In the genomic region with DNA sequence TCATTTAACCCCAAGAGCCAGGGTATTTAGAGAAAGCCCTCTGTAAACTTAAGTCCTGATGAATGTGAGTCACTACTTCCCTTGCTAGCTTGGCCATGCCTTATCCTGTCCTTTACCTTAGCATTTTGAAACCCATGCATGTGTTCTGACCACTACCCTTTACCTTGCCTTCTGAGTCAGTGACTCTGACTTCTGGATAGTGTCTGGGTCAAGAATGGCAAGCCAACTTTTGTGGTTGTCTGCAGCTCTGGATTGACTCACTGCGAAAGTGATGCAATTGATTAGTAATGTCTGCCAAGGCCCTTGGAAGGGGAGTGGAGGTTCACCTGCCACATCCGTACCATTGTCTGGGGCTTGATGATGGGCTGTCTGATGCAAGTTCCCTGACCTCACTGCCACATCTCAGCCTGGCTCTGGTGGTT, we compare ENCODE assay signal across 1 mouse cellular context.
TF ChIP-seq lines count a peak whose summit lies in the region.

No protein-coding gene starts in this region.

TF ChIP-seq in CH12.LX, 34 proteins besides CTCF, POLR2A, EP300 and RAD21:
- TF ChIP-seq NELFE (IDR thresholded peaks at IDR 0.05; ENCODE audit: low read depth, low read length) (0 out of 2 replicates have a peak, but pooled peaks have one; percentile 7), MAFK (IDR thresholded peaks at IDR 0.05; ENCODE audit: insufficient replicate concordance, low read length) (no peak), JUND (conservative IDR thresholded peaks at IDR 0.05; ENCODE audit: low read depth, low read length) (peak; percentile 35; the same call in 1 of the 2 replicates), BHLHE40 (IDR thresholded peaks at IDR 0.05; ENCODE audit: low read depth, low read length) (peak; percentile 46), IRF4 (IDR thresholded peaks at IDR 0.05; ENCODE audit: low read depth, low read length) (peak; percentile 66; the same call in 1 of the 2 replicates), ETS1 (conservative IDR thresholded peaks at IDR 0.05; ENCODE audit: low read depth, low read length) (peak; percentile 58), E2F4 (IDR thresholded peaks at IDR 0.05; ENCODE audit: insufficient replicate concordance, low read depth, low read length) (no peak), ELF1 (IDR thresholded peaks at IDR 0.05; ENCODE audit: low read depth, low read length) (0 out of 2 replicates have a peak, but pooled peaks have one; percentile 4), MEF2A (IDR thresholded peaks at IDR 0.05; ENCODE audit: borderline replicate concordance, low read depth, low read length) (0 out of 2 replicates have a peak, but pooled peaks have one; percentile 44), MAX (IDR thresholded peaks at IDR 0.05; ENCODE audit: low read length) (peak; percentile 26; the same call in 1 of the 2 replicates), SIN3A (IDR thresholded peaks at IDR 0.05; ENCODE audit: low read length) (peak; percentile 48; the same call in 1 of the 2 replicates), TCF12 (IDR thresholded peaks at IDR 0.05; ENCODE audit: low read depth, low read length) (0 out of 2 replicates have a peak, but pooled peaks have one; percentile 9), MXI1 (IDR thresholded peaks at IDR 0.05; ENCODE audit: low read depth, low read length) (no peak; the same call in 1 of the 2 replicates)
